Mouse (Mus musculus) neural tube, embryonic 14.5 days (tissue): ENCODE results near the gene Ccdc149. TPM values are rescaled to one million over a fixed set of nuclear protein-coding genes. Genes with fewer than 3 reads are reported as not detected.

Experiments used
- ATAC-seq: fragments of 200-750 bp; cut with Nextera tagmentation; 2 replicates; pipeline ENCODE4 v1.8.0; 2017; ENCODE audit warnings: low read depth, mild to moderate bottlenecking, moderate TSS enrichment, moderate library complexity
- H3K27ac ChIP-seq: fragments of 300-500 bp; sonication (generic); 2 replicates; pipeline ENCODE4 v1.5.1; 2014; ENCODE audit warnings: low read depth, mild to moderate bottlenecking, control low read depth, low read length, moderate library complexity, mixed read lengths
- H3K27me3 ChIP-seq: fragments of 300-500 bp; sonication (generic); 2 replicates; pipeline ENCODE4 v1.6.1; 2014; ENCODE audit warnings: low read length; ENCODE audit not compliant: control insufficient read depth, insufficient read depth
- H3K36me3 ChIP-seq: fragments of 300-500 bp; sonication (generic); 2 replicates; pipeline ENCODE4 v1.6.1; 2014; ENCODE audit warnings: low read length, mixed read lengths; ENCODE audit not compliant: control insufficient read depth, insufficient read depth
- H3K4me1 ChIP-seq: fragments of 300-500 bp; sonication (generic); 2 replicates; pipeline ENCODE4 v1.6.1; 2014; ENCODE audit warnings: low read length; ENCODE audit not compliant: control insufficient read depth, insufficient read depth
- H3K4me2 ChIP-seq: fragments of 300-500 bp; sonication (generic); 2 replicates; pipeline ENCODE4 v1.6.1; 2014; ENCODE audit warnings: mild to moderate bottlenecking, low read depth, low read length, control low read depth
- H3K4me3 ChIP-seq: fragments of 300-500 bp; sonication (generic); 2 replicates; pipeline ENCODE4 v1.5.1; 2014; ENCODE audit warnings: low read depth, low read length, control low read depth, mixed read lengths
- H3K9ac ChIP-seq: fragments of 300-500 bp; sonication (generic); replicated peaks from 2 replicates; pipeline ENCODE4 v1.6.1; 2014; ENCODE audit warnings: low read depth, mild to moderate bottlenecking, control low read depth, low read length, mixed read lengths
- H3K9me3 ChIP-seq: fragments of 300-500 bp; sonication (generic); 2 replicates; pipeline ENCODE4 v1.6.1; 2016; ENCODE audit warnings: low read length; ENCODE audit not compliant: control insufficient read depth
- WGBS: fragments of 180-500 bp; shearing (Covaris S2); extraction: QIAGEN DNeasy Blood & Tissue Kit; methylation state at CpG from one replicate; pipeline ENCODE4 v1.1.7; 2014; 5-methylcytosine and 5-hydroxymethylcytosine counted together
- polyA plus RNA-seq: library from polyadenylated mRNA; unstranded; fragments of >200 nt; fragmentation: Nextera tagmentation; extraction: Ambion mirVana; gene quantifications from 2 replicates; pipeline ENCODE4 v1.2.1, GENCODE M21; 2014

Gene Ccdc149
- polyA plus RNA-seq, 1 experiment from 2014 or later, result 12.3 TPM

- Histone ChIP-seq H3K27me3 (no peaks in the 10 kb centered on the region), H3K9ac (no peak overlapping the region), H3K9me3 (no peaks in the 10 kb centered on the region), H3K27ac (no peak overlapping the region), H3K4me1 (no peaks in the 10 kb centered on the region), H3K36me3 (no peaks in the 10 kb centered on the region), H3K4me2 (no peak overlapping the region), H3K4me3 (no peak overlapping the region)
- no peak for ATAC-seq
- WGBS, result 40% methylated on average over 4 of the region's 4 CpGs
Measured at GRCm38 (mm10) chr5:52428613-52429012, 42.7 kb downstream of the Ccdc149 start.

- H3K9me3 ChIP-seq, result no peaks in the 10 kb centered on the region
- no peaks in the 10 kb centered on the region for H3K4me1 ChIP-seq
- H3K36me3 ChIP-seq, result no peaks in the 10 kb centered on the region
- ATAC-seq, result no peak
- H3K4me2 ChIP-seq, result no peak overlapping the region
- no peak overlapping the region for H3K9ac ChIP-seq
- WGBS, result 88% methylated on average over 9 of the region's 9 CpGs
- no peak overlapping the region for H3K27ac ChIP-seq
- no peak overlapping the region for H3K4me3 ChIP-seq
- H3K27me3 ChIP-seq, result no peaks in the 10 kb centered on the region
Measured at GRCm38 (mm10) chr5:52425819-52426218, 45.5 kb downstream of the Ccdc149 start.

- Histone ChIP-seq H3K27ac (no peak overlapping the region), H3K9me3 (no peaks in the 10 kb centered on the region), H3K9ac (no peak overlapping the region), H3K36me3 (no peaks in the 10 kb centered on the region), H3K4me2 (no peak overlapping the region), H3K27me3 (no peaks in the 10 kb centered on the region), H3K4me1 (no peaks in the 10 kb centered on the region), H3K4me3 (no peak overlapping the region)
- ATAC-seq, result no peak
- 70% methylated on average over 3 of the region's 3 CpGs for WGBS
Measured at GRCm38 (mm10) chr5:52423893-52424292, 47.4 kb downstream of the Ccdc149 start.

- Histone ChIP-seq H3K27me3 (no peaks in the 10 kb centered on the region), H3K4me3 (no peak overlapping the region), H3K27ac (no peak overlapping the region), H3K4me2 (no peak overlapping the region), H3K9ac (no peak overlapping the region), H3K9me3 (no peaks in the 10 kb centered on the region), H3K36me3 (no peaks in the 10 kb centered on the region), H3K4me1 (no peaks in the 10 kb centered on the region)
- WGBS, result 67% methylated on average over 2 of the region's 2 CpGs
- ATAC-seq, result no peak
Measured at GRCm38 (mm10) chr5:52416485-52416884, 54.8 kb downstream of the Ccdc149 start.

GRCm38 (mm10) chr5:52415917-52416316, 55.4 kb downstream of the Ccdc149 start:
- WGBS, result 92% methylated on average over 6 of the region's 6 CpGs
- Histone ChIP-seq H3K4me2 (no peak overlapping the region), H3K9ac (no peak overlapping the region), H3K9me3 (no peaks in the 10 kb centered on the region), H3K27me3 (no peaks in the 10 kb centered on the region), H3K27ac (no peak overlapping the region), H3K4me1 (no peaks in the 10 kb centered on the region), H3K4me3 (no peak overlapping the region), H3K36me3 (no peaks in the 10 kb centered on the region)
- no peak for ATAC-seq

- Histone ChIP-seq H3K9me3 (no peaks in the 10 kb centered on the region), H3K27ac (no peak overlapping the region), H3K27me3 (no peaks in the 10 kb centered on the region), H3K9ac (no peak overlapping the region), H3K4me3 (no peak overlapping the region), H3K4me2 (no peak overlapping the region), H3K4me1 (no peaks in the 10 kb centered on the region), H3K36me3 (no peaks in the 10 kb centered on the region)
- WGBS, result 48% methylated on average over 1 of the region's 1 CpGs
- ATAC-seq, result peak; percentile 63; the same call in 1 of the 2 replicates
Measured at GRCm38 (mm10) chr5:52415193-52415592, 56.1 kb downstream of the Ccdc149 start.

GRCm38 (mm10) chr5:52411567-52411966, 59.8 kb downstream of the Ccdc149 start:
- H3K27me3 ChIP-seq, result no peaks in the 10 kb centered on the region
- no peaks in the 10 kb centered on the region for H3K9me3 ChIP-seq
- no peaks in the 10 kb centered on the region for H3K36me3 ChIP-seq
- H3K4me2 ChIP-seq, result no peak overlapping the region
- WGBS, result 65% methylated on average over 3 of the region's 3 CpGs
- no peaks in the 10 kb centered on the region for H3K4me1 ChIP-seq
- H3K9ac ChIP-seq, result no peak overlapping the region
- no peak overlapping the region for H3K4me3 ChIP-seq
- ATAC-seq, result no peak
- H3K27ac ChIP-seq, result no peak overlapping the region

GRCm38 (mm10) chr5:52410197-52410596, 61.1 kb downstream of the Ccdc149 start:
- H3K4me1 ChIP-seq, result no peaks in the 10 kb centered on the region

GRCm38 (mm10) chr5:52408668-52409315, 62.5 kb downstream of the Ccdc149 start:
- H3K4me1 ChIP-seq, result no peaks in the 10 kb centered on the region
- H3K4me3 ChIP-seq, result no peak overlapping the region
- H3K36me3 ChIP-seq, result no peaks in the 10 kb centered on the region
- no peaks in the 10 kb centered on the region for H3K9me3 ChIP-seq
- H3K27me3 ChIP-seq, result no peaks in the 10 kb centered on the region
- 48% methylated on average over 7 of the region's 7 CpGs for WGBS
- H3K27ac ChIP-seq, result no peak overlapping the region
- H3K9ac ChIP-seq, result no peak overlapping the region
- peak; percentile 29; the same call in 1 of the 2 replicates for ATAC-seq
- H3K4me2 ChIP-seq, result no peak overlapping the region

More at GRCm38 (mm10) chr5:52410197-52410596, 61.1 kb downstream of the Ccdc149 start:
- WGBS, result 70% methylated on average over 12 of the region's 12 CpGs
- Histone ChIP-seq H3K4me3 (no peak overlapping the region), H3K9ac (no peak overlapping the region), H3K9me3 (no peaks in the 10 kb centered on the region), H3K36me3 (no peaks in the 10 kb centered on the region), H3K4me2 (no peak overlapping the region), H3K27ac (no peak overlapping the region), H3K27me3 (no peaks in the 10 kb centered on the region)
- ATAC-seq, result no peak
